Mouse (Mus musculus) thymus, adult 2 months (tissue): ENCODE results near the gene Cyp2d40. TPM values are rescaled to one million over a fixed set of nuclear protein-coding genes. Genes with fewer than 3 reads are reported as not detected.
"Not testable (repeated sequence)": the region's sequence is repeated elsewhere in the genome, so short reads cannot be mapped to it uniquely, and the experiment has no call there.

Experiments used
- DNase-seq: peaks from one replicate; pipeline ENCODE4 v3.0.0; 2021
- H3K27ac ChIP-seq: fragments of 200-500 bp; 2 replicates; pipeline ENCODE4 v1.5.1; 2012; ENCODE audit warnings: low read length, control low read depth; ENCODE audit not compliant: control insufficient read depth, insufficient read depth
- H3K27me3 ChIP-seq: fragments of 200-500 bp; 2 replicates; pipeline ENCODE4 v1.6.1; 2012; ENCODE audit warnings: mild to moderate bottlenecking, low read length, moderate library complexity, mixed read lengths; ENCODE audit not compliant: control insufficient read depth, insufficient read depth
- H3K36me3 ChIP-seq: fragments of 200-500 bp; 2 replicates; pipeline ENCODE4 v1.6.1; 2012; ENCODE audit warnings: mild to moderate bottlenecking, low read length, moderate library complexity; ENCODE audit not compliant: control insufficient read depth, insufficient read depth
- H3K4me1 ChIP-seq: fragments of 200-500 bp; replicated peaks from 2 replicates; pipeline ENCODE4 v1.6.1; 2012; ENCODE audit warnings: low read length; ENCODE audit not compliant: control insufficient read depth, insufficient read depth
- H3K4me3 ChIP-seq: fragments of 200-500 bp; 2 replicates; pipeline ENCODE4 v1.5.1; 2012; ENCODE audit warnings: mild to moderate bottlenecking, low read length, control low read depth, moderate library complexity; ENCODE audit not compliant: control insufficient read depth, insufficient read depth
- CTCF ChIP-seq: fragments of 200-500 bp; IDR thresholded peaks from 2 replicates; pipeline ENCODE4 v1.5.1; 2012; ENCODE audit warnings: mild to moderate bottlenecking, control low read depth, low read length, moderate library complexity, borderline replicate concordance; ENCODE audit not compliant: control insufficient read depth, poor library complexity, insufficient read depth; ENCODE audit errors: extremely low read depth
- POLR2A ChIP-seq: fragments of 200-500 bp; IDR thresholded peaks from 2 replicates; pipeline ENCODE4 v1.6.1; 2012; ENCODE audit warnings: mild to moderate bottlenecking, low read length, control low read depth, moderate library complexity; ENCODE audit not compliant: control insufficient read depth, poor library complexity, insufficient read depth; ENCODE audit errors: extremely low read depth
- WGBS: fragments of 180-500 bp; shearing (Covaris S2); methylation state at CpG from one replicate; pipeline ENCODE4 v1.1.7; 2018; 5-methylcytosine and 5-hydroxymethylcytosine counted together
- polyA plus RNA-seq: library from polyadenylated mRNA; depleted of rRNA; stranded (reverse); fragments of >200 nt; gene quantifications from 2 replicates; pipeline ENCODE4 v1.2.3, GENCODE M21; 2012

Cyp2d40 gene
- polyA plus RNA-seq, 1 experiment = 0.19 TPM

- H3K27me3 ChIP-seq = no peaks in the 10 kb centered on the region
- TF ChIP-seq POLR2A (no peak), CTCF (no peak)
- no peak within 1 kb of the TSS for H3K4me3 ChIP-seq
- WGBS = 93% methylated on average over 5 of the region's 5 CpGs
- no peaks in the 10 kb centered on the region for H3K4me1 ChIP-seq
- DNase-seq = no peak
- no peak within 1 kb of the TSS for H3K27ac ChIP-seq
- H3K36me3 ChIP-seq = no peaks in the 10 kb centered on the region
Observed at GRCm38 (mm10) chr15:82794277-82794676, 30.3 kb upstream of the Cyp2d40 start, which contains the start of gene Cyp2d26. Gene Cyp2d26, minus strand, starts transcription at chr15:82794294.

DNA sequence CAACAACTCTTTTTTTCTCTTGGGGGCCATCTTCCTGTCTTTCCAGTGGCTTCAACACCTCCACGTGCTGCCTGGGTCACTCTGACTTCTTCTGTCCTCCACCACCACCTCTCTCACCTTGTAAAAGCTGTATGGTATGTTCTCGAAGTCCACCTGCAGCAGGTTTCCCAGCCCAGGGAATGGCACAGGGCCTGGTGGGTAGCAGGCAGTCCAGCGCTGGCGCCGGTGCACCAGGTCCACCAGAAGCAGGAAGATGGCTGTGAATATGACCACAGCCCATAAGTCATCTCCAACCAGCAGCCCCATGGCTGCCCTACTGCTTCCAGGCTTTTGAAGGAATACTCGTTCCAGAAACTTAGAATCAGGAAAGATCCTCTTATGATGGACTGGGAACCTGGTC lies 29.9 kb upstream of the Cyp2d40 start:
- WGBS = 81% methylated on average over 6 of the region's 6 CpGs
- DNase-seq = no peak
- Histone ChIP-seq H3K4me1 (no peaks in the 10 kb centered on the region), H3K36me3 (no peaks in the 10 kb centered on the region), H3K4me3 (no peak overlapping the region), H3K27ac (no peak overlapping the region), H3K27me3 (no peaks in the 10 kb centered on the region)
- TF ChIP-seq CTCF = no peak
- no peak for TF ChIP-seq POLR2A

- TF ChIP-seq POLR2A = no peak
- TF ChIP-seq CTCF = no peak
- no peaks in the 10 kb centered on the region for H3K4me1 ChIP-seq
- H3K27me3 ChIP-seq = no peaks in the 10 kb centered on the region
- H3K27ac ChIP-seq = no peak overlapping the region
- 29% methylated on average over 1 of the region's 1 CpGs for WGBS
- H3K36me3 ChIP-seq = no peaks in the 10 kb centered on the region
- H3K4me3 ChIP-seq = no peak overlapping the region
- no peak for DNase-seq
Observed at GRCm38 (mm10) chr15:82793454-82793853, 29.5 kb upstream of the Cyp2d40 start.

DNA sequence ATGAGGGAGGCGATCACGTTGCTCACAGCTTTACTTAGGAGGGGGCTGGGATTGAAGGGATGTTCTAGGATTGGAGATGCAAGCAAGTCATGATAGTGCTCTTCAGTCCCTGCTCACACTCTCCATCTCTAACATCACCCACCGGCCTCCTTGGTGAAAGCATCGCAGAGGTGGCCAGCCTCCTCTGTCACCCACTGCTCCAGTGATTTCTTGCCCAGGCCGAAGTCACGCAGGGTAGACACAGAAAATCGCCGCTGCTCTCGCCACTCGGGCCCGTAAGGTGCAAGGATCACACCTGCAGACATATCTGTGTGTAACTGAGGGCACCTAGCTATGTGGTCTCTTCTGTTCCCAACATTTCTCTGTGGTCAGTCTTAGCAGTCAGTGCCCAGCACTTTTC lies 28.6 kb upstream of the Cyp2d40 start:
- Histone ChIP-seq H3K27me3 (no peaks in the 10 kb centered on the region), H3K4me1 (no peaks in the 10 kb centered on the region), H3K27ac (no peak overlapping the region), H3K4me3 (no peak overlapping the region), H3K36me3 (no peaks in the 10 kb centered on the region)
- no peak for DNase-seq
- TF ChIP-seq CTCF (no peak), POLR2A (no peak)
- WGBS = 96% methylated on average over 11 of the region's 11 CpGs

DNA sequence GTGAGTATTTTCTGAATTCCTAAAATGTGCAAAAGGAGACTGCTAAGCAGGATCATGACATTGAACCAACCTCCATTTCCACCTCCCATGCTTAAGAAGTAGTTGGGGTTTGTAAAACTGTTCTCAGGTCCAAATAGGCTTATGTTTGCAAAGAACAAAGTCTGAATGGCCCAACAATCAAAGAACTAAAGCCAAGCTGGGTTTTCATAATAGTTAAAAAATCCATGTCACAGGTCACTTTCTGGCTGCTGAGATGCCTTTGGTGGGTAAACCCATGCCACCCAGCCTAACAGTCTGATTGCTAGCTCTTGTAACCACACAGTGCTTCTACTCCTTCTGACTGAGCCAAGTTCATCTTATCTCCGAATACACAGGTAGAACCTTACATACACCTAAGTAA lies 20.6 kb upstream of the Cyp2d40 start:
- WGBS = 90% methylated on average over 1 of the region's 1 CpGs
- Histone ChIP-seq H3K36me3 (no peaks in the 10 kb centered on the region), H3K4me1 (no peaks in the 10 kb centered on the region), H3K4me3 (no peak overlapping the region), H3K27me3 (no peaks in the 10 kb centered on the region), H3K27ac (no peak overlapping the region)
- DNase-seq = no peak
- no peak for TF ChIP-seq POLR2A
- TF ChIP-seq CTCF = no peak

- 81% methylated on average over 1 of the region's 1 CpGs for WGBS
- H3K27ac ChIP-seq = no peak overlapping the region
- no peaks in the 10 kb centered on the region for H3K36me3 ChIP-seq
- no peak overlapping the region for H3K4me3 ChIP-seq
- TF ChIP-seq POLR2A (no peak), CTCF (no peak)
- no peaks in the 10 kb centered on the region for H3K27me3 ChIP-seq
- no peaks in the 10 kb centered on the region for H3K4me1 ChIP-seq
- DNase-seq = no peak
Observed at GRCm38 (mm10) chr15:82783800-82784199, 19.8 kb upstream of the Cyp2d40 start.

DNA sequence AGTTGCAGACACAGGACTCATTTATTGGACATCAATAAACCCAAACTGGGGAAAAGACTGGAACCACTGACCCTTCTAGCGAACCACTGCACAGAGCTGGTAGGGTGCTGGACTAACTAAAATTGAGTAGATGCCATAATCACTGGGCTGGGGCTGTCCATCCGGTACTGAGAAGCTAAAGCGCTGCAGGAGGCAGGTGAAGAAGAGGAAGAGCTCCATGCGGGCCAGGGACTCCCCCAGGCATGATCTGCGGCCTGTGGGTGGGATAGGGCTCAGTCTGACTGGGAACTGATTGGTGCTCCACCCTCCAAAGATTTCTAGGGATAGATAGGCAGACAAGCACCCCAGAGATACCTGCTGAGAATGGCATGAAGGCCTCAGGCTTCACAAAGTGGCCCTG lies 13.9 kb upstream of the Cyp2d40 start:
- DNase-seq, H3K4me1 ChIP-seq, H3K4me3 ChIP-seq, H3K36me3 ChIP-seq, H3K27me3 ChIP-seq, H3K27ac ChIP-seq: not testable (repeated sequence)
- WGBS = 90% methylated on average over 5 of the region's 5 CpGs

- no peak for DNase-seq
- Histone ChIP-seq H3K4me1 (no peaks in the 10 kb centered on the region), H3K36me3 (no peaks in the 10 kb centered on the region), H3K4me3 (no peak overlapping the region), H3K27me3 (no peaks in the 10 kb centered on the region), H3K27ac (no peak overlapping the region)
- 93% methylated on average over 2 of the region's 2 CpGs for WGBS
- TF ChIP-seq CTCF (no peak), POLR2A (no peak)
Observed at GRCm38 (mm10) chr15:82765943-82766342, 2.0 kb upstream of the Cyp2d40 start.
